Mouse (Mus musculus) midbrain, embryonic 13.5 days (tissue): ENCODE data around the gene Prickle2. TPM values are rescaled to one million over a fixed set of nuclear protein-coding genes. Genes with fewer than 3 reads are reported as not detected.
A peak's percentile ranks its signal among the peaks of the same experiment; 100 is the strongest.

Source experiments
- ATAC-seq: fragments of 200-750 bp; cut with Nextera tagmentation; 2 replicates; pipeline ENCODE4 v1.8.0; 2017; ENCODE audit warnings: mild to moderate bottlenecking, moderate TSS enrichment, moderate library complexity
- H3K27ac ChIP-seq: fragments of 300-500 bp; sonication (generic); 2 replicates; pipeline ENCODE4 v1.5.1; 2015; ENCODE audit warnings: inconsistent platforms, mild to moderate bottlenecking, moderate library complexity
- H3K27me3 ChIP-seq: fragments of 300-500 bp; sonication (generic); 2 replicates; pipeline ENCODE4 v1.6.1; 2015; ENCODE audit warnings: mild to moderate bottlenecking, inconsistent platforms
- H3K36me3 ChIP-seq: fragments of 300-500 bp; sonication (generic); 2 replicates; pipeline ENCODE4 v1.6.1; 2015; ENCODE audit warnings: mild to moderate bottlenecking, inconsistent platforms
- H3K4me1 ChIP-seq: fragments of 300-500 bp; sonication (generic); replicated peaks from 2 replicates; pipeline ENCODE4 v1.6.1; 2015; ENCODE audit warnings: inconsistent platforms
- H3K4me2 ChIP-seq: fragments of 300-500 bp; sonication (generic); replicated peaks from 2 replicates; pipeline ENCODE4 v1.6.1; 2015; ENCODE audit warnings: moderate library complexity, mild to moderate bottlenecking, inconsistent platforms
- H3K4me3 ChIP-seq: fragments of 300-500 bp; sonication (generic); replicated peaks from 2 replicates; pipeline ENCODE4 v1.5.1; 2015; ENCODE audit warnings: mild to moderate bottlenecking, inconsistent platforms
- H3K9ac ChIP-seq: fragments of 300-500 bp; sonication (generic); replicated peaks from 2 replicates; pipeline ENCODE4 v1.6.1; 2015; ENCODE audit warnings: mild to moderate bottlenecking, inconsistent platforms
- H3K9me3 ChIP-seq: fragments of 300-500 bp; sonication (generic); 2 replicates; pipeline ENCODE4 v1.6.1; 2016; ENCODE audit warnings: mild to moderate bottlenecking, inconsistent platforms
- WGBS: fragments of 180-500 bp; shearing (Covaris S2); methylation state at CpG from one replicate; pipeline ENCODE4 v1.1.7; 2015; 5-methylcytosine and 5-hydroxymethylcytosine counted together
- polyA plus RNA-seq: library from polyadenylated mRNA; unstranded; fragments of >200 nt; fragmentation: Nextera tagmentation; extraction: Ambion mirVana; gene quantifications from 2 replicates; pipeline ENCODE4 v1.2.1, GENCODE M21; 2015

Prickle2 gene
- polyA plus RNA-seq, 1 experiment from 2014 or later, result 12.3 TPM

- peaks cover 31% of the 10 kb centered on the region for H3K4me1 ChIP-seq
- H3K27ac ChIP-seq, result 0 out of 2 replicates have a peak overlapping the region, but pooled peaks have one; percentile 32
- WGBS, result 97% methylated on average over 3 of the region's 3 CpGs
- H3K27me3 ChIP-seq, result no peaks in the 10 kb centered on the region
- no peak overlapping the region for H3K9ac ChIP-seq
- H3K4me2 ChIP-seq, result no peak overlapping the region
- ATAC-seq, result no peak
- no peak overlapping the region for H3K4me3 ChIP-seq
- no peaks in the 10 kb centered on the region for H3K36me3 ChIP-seq
- H3K9me3 ChIP-seq, result no peaks in the 10 kb centered on the region
Observed at GRCm38 (mm10) chr6:92663885-92664284, 42.1 kb downstream of the Prickle2 start.

DNA sequence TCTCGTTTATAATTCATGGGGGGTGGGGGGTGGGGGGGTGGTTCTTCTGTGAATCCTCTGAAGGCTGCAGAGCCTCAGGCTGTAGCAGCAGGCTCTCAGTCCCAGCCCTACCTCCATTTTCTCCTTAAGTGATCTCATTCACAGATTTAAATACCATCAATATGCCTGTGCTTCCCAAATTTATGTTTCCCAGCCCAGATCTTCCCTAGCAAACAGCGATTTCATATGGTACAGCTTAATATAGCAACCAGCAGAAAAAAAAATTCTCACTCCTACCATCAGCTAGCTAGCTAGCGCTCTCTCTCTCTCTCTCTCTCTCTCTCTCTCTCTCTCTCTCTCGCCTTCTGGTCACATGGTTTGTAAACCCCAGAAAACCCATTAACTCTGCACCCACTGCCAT, 42.5 kb downstream of the Prickle2 start:
- no peaks in the 10 kb centered on the region for H3K9me3 ChIP-seq
- 0 out of 2 replicates have a peak, but pooled peaks have one; percentile 18 for ATAC-seq
- no peak overlapping the region for H3K9ac ChIP-seq
- H3K36me3 ChIP-seq, result no peaks in the 10 kb centered on the region
- no peaks in the 10 kb centered on the region for H3K27me3 ChIP-seq
- WGBS, result 57% methylated on average over 4 of the region's 4 CpGs
- H3K4me1 ChIP-seq, result peaks cover 30% of the 10 kb centered on the region
- no peak overlapping the region for H3K27ac ChIP-seq
- H3K4me3 ChIP-seq, result no peak overlapping the region
- no peak overlapping the region for H3K4me2 ChIP-seq

DNA sequence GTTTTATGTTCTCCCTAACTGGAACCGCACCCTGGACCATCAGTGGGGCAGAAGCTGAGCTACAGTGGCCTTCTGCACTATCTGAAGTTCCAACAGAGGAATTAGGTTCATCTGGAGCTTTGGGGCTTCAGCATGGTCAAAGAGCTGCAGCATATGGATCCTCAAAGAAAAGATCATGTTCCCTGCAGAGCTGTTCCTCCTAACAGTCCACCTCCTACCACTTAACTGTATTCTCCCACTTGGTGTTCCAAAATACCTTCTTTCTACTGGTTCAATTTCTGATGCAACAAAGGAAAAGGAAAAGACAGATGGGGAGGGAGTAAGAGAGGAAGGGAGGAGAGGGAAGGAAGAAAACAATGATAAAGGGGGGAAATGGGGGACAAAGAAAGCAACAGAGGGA, 56.9 kb downstream of the Prickle2 start:
- peak overlapping the region; percentile 35; the same call in 1 of the 2 replicates for H3K27ac ChIP-seq
- no peak overlapping the region for H3K4me3 ChIP-seq
- H3K9ac ChIP-seq, result no peak overlapping the region
- H3K9me3 ChIP-seq, result no peaks in the 10 kb centered on the region
- H3K27me3 ChIP-seq, result no peaks in the 10 kb centered on the region
- WGBS, result 62% methylated on average over 1 of the region's 1 CpGs
- no peak for ATAC-seq
- no peaks in the 10 kb centered on the region for H3K36me3 ChIP-seq
- peaks cover 13% of the 10 kb centered on the region for H3K4me1 ChIP-seq
- H3K4me2 ChIP-seq, result no peak overlapping the region

- Histone ChIP-seq H3K4me3 (no peak overlapping the region), H3K4me2 (no peak overlapping the region), H3K27me3 (no peaks in the 10 kb centered on the region), H3K9me3 (no peaks in the 10 kb centered on the region), H3K36me3 (no peaks in the 10 kb centered on the region), H3K4me1 (peaks cover 13% of the 10 kb centered on the region), H3K27ac (no peak overlapping the region), H3K9ac (no peak overlapping the region)
- WGBS, result 25% methylated on average over 2 of the region's 2 CpGs
- ATAC-seq, result no peak
Observed at GRCm38 (mm10) chr6:92648571-92648970, 57.4 kb downstream of the Prickle2 start.

- Histone ChIP-seq H3K9me3 (no peaks in the 10 kb centered on the region), H3K36me3 (no peaks in the 10 kb centered on the region), H3K27ac (no peak overlapping the region), H3K4me3 (no peak overlapping the region), H3K4me1 (no peaks in the 10 kb centered on the region), H3K9ac (no peak overlapping the region), H3K4me2 (no peak overlapping the region), H3K27me3 (no peaks in the 10 kb centered on the region)
- ATAC-seq, result no peak
- WGBS, result 83% methylated on average over 1 of the region's 1 CpGs
Observed at GRCm38 (mm10) chr6:92642929-92643328, 63.0 kb downstream of the Prickle2 start.

GRCm38 (mm10) chr6:92641956-92642355, 64.0 kb downstream of the Prickle2 start:
- Histone ChIP-seq H3K9ac (no peak overlapping the region), H3K4me3 (no peak overlapping the region), H3K27me3 (no peaks in the 10 kb centered on the region), H3K4me2 (no peak overlapping the region), H3K4me1 (no peaks in the 10 kb centered on the region), H3K36me3 (no peaks in the 10 kb centered on the region), H3K9me3 (no peaks in the 10 kb centered on the region), H3K27ac (no peak overlapping the region)
- 67% methylated on average over 7 of the region's 7 CpGs for WGBS
- no peak for ATAC-seq

DNA sequence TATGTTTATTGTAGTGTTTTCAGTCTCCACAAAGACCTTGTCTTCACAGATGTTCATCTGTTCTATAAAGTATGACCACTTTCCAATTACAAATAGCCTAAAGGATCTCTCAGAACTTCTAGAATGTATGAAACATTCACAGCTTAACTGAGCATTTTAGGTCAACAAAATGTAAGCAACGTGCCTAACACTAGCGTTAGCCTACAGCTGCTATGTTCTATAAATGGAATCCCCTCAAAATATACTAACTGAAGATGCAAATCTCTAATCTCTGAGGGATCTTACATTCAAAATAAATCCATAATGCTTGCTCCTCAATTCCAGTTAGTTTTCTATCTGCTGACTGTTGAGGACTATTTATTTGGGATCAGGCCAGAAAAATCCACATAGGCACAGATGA, 65.1 kb downstream of the Prickle2 start:
- Histone ChIP-seq H3K36me3 (no peaks in the 10 kb centered on the region), H3K4me3 (no peak overlapping the region), H3K9me3 (no peaks in the 10 kb centered on the region), H3K27me3 (no peaks in the 10 kb centered on the region), H3K9ac (no peak overlapping the region), H3K4me2 (no peak overlapping the region), H3K27ac (no peak overlapping the region), H3K4me1 (no peaks in the 10 kb centered on the region)
- no peak for ATAC-seq
- WGBS, result 93% methylated on average over 2 of the region's 2 CpGs

DNA sequence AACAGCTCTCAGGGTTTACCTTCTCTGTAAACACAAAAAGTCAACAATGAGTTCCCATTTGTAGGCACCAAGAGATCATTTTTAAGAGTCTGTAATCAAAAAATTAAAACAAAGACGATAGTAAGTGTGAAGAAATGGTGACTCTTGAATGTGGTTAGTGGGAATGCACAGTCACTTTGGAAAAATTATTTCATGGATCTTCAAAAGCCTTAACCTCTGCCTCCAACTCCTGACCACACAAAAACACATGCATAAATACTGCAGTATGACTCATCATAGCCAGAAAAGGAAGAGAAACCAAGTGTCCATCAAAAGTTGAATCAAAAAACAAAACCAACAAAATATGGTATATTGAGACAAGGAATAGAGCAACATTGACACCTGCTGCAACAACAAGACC, 69.5 kb downstream of the Prickle2 start:
- Histone ChIP-seq H3K4me3 (no peak overlapping the region), H3K9me3 (no peaks in the 10 kb centered on the region), H3K4me1 (no peaks in the 10 kb centered on the region), H3K27me3 (no peaks in the 10 kb centered on the region), H3K4me2 (no peak overlapping the region), H3K9ac (no peak overlapping the region), H3K36me3 (no peaks in the 10 kb centered on the region), H3K27ac (no peak overlapping the region)
- no peak for ATAC-seq
- WGBS, result 79% methylated on average over 1 of the region's 1 CpGs

DNA sequence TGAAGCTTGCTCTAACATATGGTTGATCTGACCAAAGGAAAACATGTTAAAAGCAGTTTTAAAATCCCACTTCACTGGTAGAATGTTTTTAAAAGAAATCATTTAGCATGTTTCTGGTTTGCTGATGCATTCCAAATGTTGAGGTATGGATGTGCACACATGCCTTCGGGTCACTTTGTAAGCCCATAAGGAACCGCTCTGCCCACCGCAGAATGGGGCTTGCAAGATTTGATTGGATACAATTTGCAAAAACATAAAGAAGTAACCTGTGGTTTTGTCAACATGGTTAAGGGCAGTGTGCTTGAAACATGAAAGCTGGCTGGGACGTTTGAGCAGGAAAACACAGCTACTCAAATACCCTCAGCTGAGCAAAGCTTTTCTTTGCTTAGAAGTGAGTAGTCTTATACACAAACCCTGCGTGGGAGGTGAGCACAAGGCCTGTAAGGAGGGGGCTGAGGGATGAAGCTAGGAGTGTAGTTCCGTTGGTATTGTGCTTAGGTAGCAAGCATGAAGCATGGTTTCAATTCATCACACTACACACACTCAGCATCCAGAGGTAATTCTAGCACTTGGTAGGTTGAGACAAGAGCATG, 71.0 kb downstream of the Prickle2 start:
- Histone ChIP-seq H3K4me1 (no peaks in the 10 kb centered on the region), H3K9ac (no peak overlapping the region), H3K36me3 (no peaks in the 10 kb centered on the region), H3K27ac (no peak overlapping the region), H3K27me3 (no peaks in the 10 kb centered on the region), H3K9me3 (no peaks in the 10 kb centered on the region), H3K4me3 (no peak overlapping the region), H3K4me2 (no peak overlapping the region)
- WGBS, result 81% methylated on average over 6 of the region's 6 CpGs
- no peak for ATAC-seq

DNA sequence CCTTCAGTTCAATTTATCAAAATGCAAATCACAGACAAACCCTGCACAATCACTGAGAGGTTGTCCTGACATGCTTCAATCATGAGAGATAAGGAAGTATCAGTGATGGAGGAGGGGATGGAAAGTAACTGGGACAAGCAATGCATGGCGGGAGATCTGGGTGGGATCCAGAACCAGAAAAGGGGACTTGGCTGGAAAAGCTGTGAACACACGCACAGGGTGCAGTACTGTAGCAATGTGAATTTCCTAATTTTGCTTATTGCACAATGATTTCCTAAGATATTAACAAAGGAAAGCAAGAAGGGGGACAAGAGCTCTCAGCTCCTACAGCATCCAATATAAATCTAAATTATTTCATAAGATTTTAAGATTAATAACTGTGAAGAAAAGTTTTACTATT, 75.0 kb downstream of the Prickle2 start:
- no peak overlapping the region for H3K4me2 ChIP-seq
- no peak for ATAC-seq
- no peak overlapping the region for H3K27ac ChIP-seq
- H3K36me3 ChIP-seq, result no peaks in the 10 kb centered on the region
- H3K9ac ChIP-seq, result no peak overlapping the region
- WGBS, result 93% methylated on average over 2 of the region's 2 CpGs
- H3K9me3 ChIP-seq, result no peaks in the 10 kb centered on the region
- H3K4me3 ChIP-seq, result no peak overlapping the region
- H3K27me3 ChIP-seq, result no peaks in the 10 kb centered on the region
- H3K4me1 ChIP-seq, result peaks cover 14% of the 10 kb centered on the region

DNA sequence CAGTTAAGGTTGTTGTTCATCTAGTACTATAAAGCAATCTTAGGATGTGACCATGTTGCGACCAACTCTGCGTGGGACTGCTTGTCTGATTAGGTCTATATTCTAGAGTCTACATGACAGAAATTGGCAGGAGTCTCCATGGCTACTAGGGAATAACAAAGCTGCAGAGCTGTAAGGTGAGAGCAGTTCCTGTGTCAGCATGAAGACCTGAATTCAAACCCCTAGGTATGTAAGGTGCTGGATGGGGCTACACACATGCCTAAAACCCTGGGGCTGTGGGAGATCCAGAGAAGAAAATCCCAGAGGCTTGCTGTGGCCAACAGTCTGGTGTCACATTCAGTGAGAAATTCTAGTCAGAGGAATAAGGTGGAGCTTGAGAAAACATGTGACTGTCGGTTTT, 78.2 kb downstream of the Prickle2 start:
- H3K27ac ChIP-seq, result no peak overlapping the region
- no peak overlapping the region for H3K4me2 ChIP-seq
- H3K9me3 ChIP-seq, result no peaks in the 10 kb centered on the region
- H3K9ac ChIP-seq, result no peak overlapping the region
- 91% methylated on average over 3 of the region's 3 CpGs for WGBS
- H3K27me3 ChIP-seq, result no peaks in the 10 kb centered on the region
- no peaks in the 10 kb centered on the region for H3K36me3 ChIP-seq
- peaks cover 25% of the 10 kb centered on the region for H3K4me1 ChIP-seq
- no peak overlapping the region for H3K4me3 ChIP-seq
- ATAC-seq, result no peak

GRCm38 (mm10) chr6:92627048-92627617, 78.8 kb downstream of the Prickle2 start:
- Histone ChIP-seq H3K27ac (peak overlapping the region; percentile 76), H3K36me3 (no peaks in the 10 kb centered on the region), H3K9me3 (no peaks in the 10 kb centered on the region), H3K4me3 (no peak overlapping the region), H3K4me1 (peaks cover 25% of the 10 kb centered on the region), H3K27me3 (no peaks in the 10 kb centered on the region), H3K4me2 (no peak overlapping the region), H3K9ac (no peak overlapping the region)
- 50% methylated on average over 8 of the region's 8 CpGs for WGBS
- peak; percentile 48; the same call in 1 of the 2 replicates for ATAC-seq

GRCm38 (mm10) chr6:92625923-92626322, 80.0 kb downstream of the Prickle2 start:
- no peak overlapping the region for H3K4me3 ChIP-seq
- no peak for ATAC-seq
- no peaks in the 10 kb centered on the region for H3K27me3 ChIP-seq
- no peaks in the 10 kb centered on the region for H3K36me3 ChIP-seq
- 77% methylated on average over 1 of the region's 1 CpGs for WGBS
- peaks cover 25% of the 10 kb centered on the region for H3K4me1 ChIP-seq
- no peak overlapping the region for H3K9ac ChIP-seq
- H3K27ac ChIP-seq, result no peak overlapping the region
- no peak overlapping the region for H3K4me2 ChIP-seq
- H3K9me3 ChIP-seq, result no peaks in the 10 kb centered on the region
